Mouse (Mus musculus) ES-E14 (cell line): ENCODE measurements at regions not wholly inside any gene's neighbourhood (a gene's known extent, or its start where the extent isn't known, plus 50 kb on each side); places are given as distances from the start of the nearest gene placed in this dataset.

Experiments used
- DNase-seq: peaks from one replicate; pipeline ENCODE4 v3.0.0-alpha.2; 2013; ENCODE audit warnings: low read depth, low spot score
- H3K27ac ChIP-seq: 2 replicates; pipeline ENCODE4 v1.5.1; 2012; ENCODE audit warnings: low read depth, mild to moderate bottlenecking, low read length, moderate library complexity, mixed read lengths; ENCODE audit not compliant: poor library complexity, insufficient read depth, severe bottlenecking
- H3K36me3 ChIP-seq: 2 replicates; pipeline ENCODE4 v1.6.1; 2012; ENCODE audit warnings: mild to moderate bottlenecking, low read length, moderate library complexity, mixed read lengths; ENCODE audit not compliant: control insufficient read depth, poor library complexity, insufficient read depth, severe bottlenecking
- H3K4me1 ChIP-seq, 2 experiments: fragments of 150-350 bp in 1 of 2; sonication (generic) in 1 of 2; 2 replicates each; pipeline ENCODE4 v1.6.1; 2012; ENCODE audit warnings: low read length in 2 of 2, mild to moderate bottlenecking in 1 of 2, mixed read lengths in 1 of 2; ENCODE audit not compliant: control insufficient read depth in 2 of 2, insufficient read depth in 2 of 2, poor library complexity in 1 of 2
- H3K4me3 ChIP-seq, 2 experiments: fragments of 150-350 bp in 1 of 2; sonication (generic) in 1 of 2; 2 replicates each; pipeline ENCODE4 v1.5.1; 2012; ENCODE audit warnings: low read length in 2 of 2, low read depth in 1 of 2, mild to moderate bottlenecking in 1 of 2, mixed read lengths in 1 of 2; ENCODE audit not compliant: insufficient read depth in 1 of 2, poor library complexity in 1 of 2, severe bottlenecking in 1 of 2
- H3K9ac ChIP-seq: 2 replicates; pipeline ENCODE4 v1.6.1; 2012; ENCODE audit warnings: low read depth, mild to moderate bottlenecking, low read length, mixed read lengths; ENCODE audit not compliant: poor library complexity, insufficient read depth, severe bottlenecking
- H3K9me3 ChIP-seq: fragments of 150-350 bp; sonication (generic); 2 replicates; pipeline ENCODE4 v1.6.1; 2012; ENCODE audit warnings: low read depth, mild to moderate bottlenecking, low read length; ENCODE audit not compliant: control insufficient read depth, insufficient read depth
- CHD2 ChIP-seq: IDR thresholded peaks from 2 replicates; pipeline ENCODE4 v1.6.1; 2014; ENCODE audit warnings: mild to moderate bottlenecking, low read depth, low read length, inconsistent platforms
- HCFC1 ChIP-seq: IDR thresholded peaks from 2 replicates; pipeline ENCODE4 v1.6.1; 2012; ENCODE audit warnings: low read length, inconsistent platforms, borderline replicate concordance; ENCODE audit not compliant: insufficient read depth
- MAFK ChIP-seq: IDR thresholded peaks from 2 replicates; pipeline ENCODE4 v1.6.1; 2014; ENCODE audit warnings: mild to moderate bottlenecking, low read depth, low read length, inconsistent platforms; ENCODE audit not compliant: insufficient read depth
- ZC3H11A ChIP-seq: IDR thresholded peaks from 2 replicates; pipeline ENCODE4 v1.6.1; 2012; ENCODE audit warnings: low read depth, mild to moderate bottlenecking, inconsistent platforms, low read length, borderline replicate concordance
- ZNF384 ChIP-seq: IDR thresholded peaks from 2 replicates; pipeline ENCODE4 v1.6.1; 2012; ENCODE audit warnings: low read depth, low read length, inconsistent platforms
- in situ Hi-C, 2 experiments: fragments of 600-800 bp; cut with MboI; formaldehyde crosslinking; loops; one replicate each; pipeline ENCODE4 v1.15.1; 2025; ENCODE audit warnings: low sequenced_read_pairs in 2 of 2, inconsistent platforms in 1 of 2; ENCODE audit not compliant: unreplicated experiment in 2 of 2

DNA sequence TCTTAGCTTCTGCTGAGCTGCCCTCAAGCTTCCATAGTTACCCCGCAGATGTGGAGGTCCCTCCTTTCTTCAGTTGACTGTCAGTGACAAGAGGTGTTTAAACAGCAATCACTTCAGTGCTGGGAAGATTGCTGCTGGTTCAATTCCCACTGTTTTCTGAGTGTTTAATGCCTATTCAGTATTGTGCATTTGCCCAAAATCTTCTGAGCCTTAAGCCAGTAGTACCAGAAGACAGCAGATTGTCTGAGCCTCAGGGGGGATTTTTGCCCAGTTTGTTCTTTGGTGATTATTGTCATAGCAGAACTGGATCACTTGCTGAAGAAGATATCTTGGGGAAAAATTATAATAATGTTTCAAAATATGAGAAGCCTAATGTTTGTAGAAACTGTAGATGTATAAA is 135.3 kb upstream of the Zfand5 start:
- in situ Hi-C loops, result no loop called here

DNA sequence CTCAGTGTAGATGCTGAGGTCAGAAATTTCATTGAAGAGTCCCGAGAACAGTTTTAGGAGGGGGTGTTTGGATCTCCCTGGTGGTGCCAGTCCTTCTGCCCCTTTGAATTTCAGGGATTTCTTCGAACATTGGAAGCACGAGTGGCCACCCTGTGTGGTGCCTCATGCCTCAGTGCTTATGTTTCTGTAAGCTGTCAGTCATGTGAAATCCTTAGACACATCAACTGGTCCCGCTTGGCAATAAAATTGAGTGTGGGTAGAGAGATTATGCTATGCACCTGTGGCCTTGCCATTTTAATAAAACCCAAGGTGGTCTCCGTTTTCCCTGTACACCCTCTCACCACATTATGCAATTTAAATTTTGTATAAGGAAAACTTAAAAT is 136.1 kb upstream of the Zfand5 start:
- H3K36me3 ChIP-seq, result no peaks in the 10 kb centered on the region
- TF ChIP-seq CHD2 (no peak), MAFK (no peak), HCFC1 (no peak)
- no peak for DNase-seq
- no peaks in the 10 kb centered on the region for H3K9me3 ChIP-seq
- no peak overlapping the region for H3K27ac ChIP-seq
- H3K4me3 ChIP-seq, result no peak overlapping the region
- in situ Hi-C loops, result no loop called here
- H3K9ac ChIP-seq, result no peak overlapping the region
- no peaks in the 10 kb centered on the region for H3K4me1 ChIP-seq

More for the DNA sequence above, 135.3 kb upstream of the Zfand5 start:
- H3K9ac ChIP-seq, result no peak overlapping the region
- no peak overlapping the region for H3K27ac ChIP-seq
- H3K4me3 ChIP-seq, result no peak overlapping the region
- no peaks in the 10 kb centered on the region for H3K9me3 ChIP-seq
- DNase-seq, result no peak
- TF ChIP-seq ZNF384 (no peak), CHD2 (no peak), ZC3H11A (no peak), HCFC1 (no peak), MAFK (no peak)
- no peaks in the 10 kb centered on the region for H3K4me1 ChIP-seq
- H3K36me3 ChIP-seq, result no peaks in the 10 kb centered on the region

DNA sequence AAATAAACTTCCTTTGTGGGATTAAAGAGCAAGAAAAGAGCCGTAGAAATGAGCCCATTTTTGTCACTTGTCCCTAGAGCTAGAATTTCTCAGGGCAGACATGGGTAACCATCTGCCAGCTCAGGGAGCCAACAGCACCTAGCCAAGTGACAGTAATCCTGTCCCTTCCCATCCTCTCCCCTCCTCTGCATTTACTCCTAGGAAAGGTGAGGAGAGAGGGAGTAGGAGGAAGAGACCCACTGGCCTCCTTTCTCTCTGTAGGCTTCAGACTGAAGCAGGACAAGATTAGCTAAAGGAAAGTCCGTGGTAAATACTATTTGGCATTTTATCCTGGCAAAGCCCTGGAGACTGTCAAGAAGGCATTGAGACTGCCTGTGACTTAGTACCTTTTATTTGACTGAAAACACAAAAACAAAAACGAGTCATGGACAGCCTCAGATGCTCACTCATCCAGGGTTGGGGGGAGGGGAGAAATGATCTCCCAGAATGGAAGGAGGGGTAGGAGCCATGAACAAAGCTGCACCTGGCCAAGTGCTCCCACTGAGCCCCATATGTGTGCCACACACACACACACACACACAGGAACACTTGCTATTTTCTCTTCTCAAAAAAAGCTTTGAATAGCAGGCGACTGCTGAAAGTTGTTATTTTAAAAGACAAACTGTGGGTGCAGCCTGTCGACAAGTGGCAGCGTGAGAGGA is 136.6 kb upstream of the Zfand5 start:
- Histone ChIP-seq H3K36me3 (no peaks in the 10 kb centered on the region), H3K4me1 (no peaks in the 10 kb centered on the region), H3K4me3 (no peak overlapping the region), H3K27ac (no peak overlapping the region), H3K9ac (no peak overlapping the region), H3K9me3 (no peaks in the 10 kb centered on the region)
- no peak for DNase-seq
- TF ChIP-seq CHD2 (no peak), ZC3H11A (no peak), MAFK (no peak), HCFC1 (no peak), ZNF384 (no peak)
- in situ Hi-C loops, result no loop called here

DNA sequence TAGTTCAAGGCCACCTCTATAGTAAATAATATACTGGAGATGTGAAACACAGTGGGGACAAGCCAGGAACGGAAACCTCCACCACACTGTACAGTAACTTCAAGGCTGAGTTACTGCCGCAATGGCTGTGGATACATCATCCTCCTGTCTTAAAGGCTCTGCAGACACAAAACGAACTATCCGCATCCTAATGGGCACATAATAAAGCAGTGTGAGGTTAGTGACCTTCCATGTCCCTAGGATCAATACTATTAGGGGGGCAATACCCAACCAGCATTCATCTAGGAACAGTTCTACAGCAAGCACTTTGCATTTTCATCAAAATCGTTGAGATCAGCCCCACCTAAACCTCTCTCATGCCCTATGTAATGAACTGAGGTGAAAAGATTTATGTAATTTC is 142.4 kb upstream of the Zfand5 start:
- in situ Hi-C loops, result no loop called here
- no peak for DNase-seq
- Histone ChIP-seq H3K9me3 (no peaks in the 10 kb centered on the region), H3K9ac (no peak overlapping the region), H3K4me3 (no peak overlapping the region), H3K36me3 (no peaks in the 10 kb centered on the region), H3K4me1 (peaks cover 0 to 2% of the 10 kb centered on the region in 2 experiments; a peak in 1 of 4 replicates), H3K27ac (no peak overlapping the region)
- TF ChIP-seq MAFK (no peak), ZNF384 (no peak), CHD2 (no peak), ZC3H11A (no peak), HCFC1 (no peak)
